Mouse (Mus musculus): ENCODE data around the gene Zfyve28. TPM values are rescaled to one million over a fixed set of nuclear protein-coding genes. Genes with fewer than 3 reads are reported as not detected.

Gene Zfyve28
- total and polyA plus RNA-seq, 2 experiments from 2014 or later: 3.0 to 10.1 TPM

GRCm38 (mm10) chr5:34279214-34279613, 9.0 kb downstream of the Zfyve28 start:
- DNase-seq (ENCODE audit: low spot score): no peak
- no peak overlapping the region for H3K27ac ChIP-seq
- WGBS: 87% methylated on average over 9 of the region's 9 CpGs
- no peaks in the 10 kb centered on the region for H3K4me1 ChIP-seq (ENCODE audit: insufficient read depth, low read length)
- no peak overlapping the region for H3K9ac ChIP-seq (replicated peaks; ENCODE audit: low read length)
- no peaks in the 10 kb centered on the region for H3K36me3 ChIP-seq (ENCODE audit: insufficient read depth, low read length)
- no peak for TF ChIP-seq CTCF (IDR thresholded peaks at IDR 0.05; ENCODE audit: low read depth)
- H3K4me3 ChIP-seq (ENCODE audit: low read length): no peak overlapping the region
- H3K4me2 ChIP-seq (ENCODE audit: low read depth, low read length): no peak overlapping the region
- H3K9me3 ChIP-seq (ENCODE audit: low read length): no peaks in the 10 kb centered on the region
- no peaks in the 10 kb centered on the region for H3K27me3 ChIP-seq (ENCODE audit: insufficient read depth, low read length)
- no peak for ATAC-seq

- WGBS: 83% methylated on average over 4 of the region's 4 CpGs
- no peak for TF ChIP-seq CTCF (IDR thresholded peaks at IDR 0.05; ENCODE audit: low read depth)
Observed at GRCm38 (mm10) chr5:34278058-34278457, 10.2 kb downstream of the Zfyve28 start.

GRCm38 (mm10) chr5:34276746-34277145, 11.5 kb downstream of the Zfyve28 start:
- Histone ChIP-seq H3K27ac (no peak overlapping the region), H3K4me3 (ENCODE audit: low read length) (no peak overlapping the region), H3K9me3 (ENCODE audit: low read length) (no peaks in the 10 kb centered on the region), H3K4me2 (ENCODE audit: low read depth, low read length) (no peak overlapping the region), H3K36me3 (ENCODE audit: insufficient read depth, low read length) (no peaks in the 10 kb centered on the region), H3K9ac (replicated peaks; ENCODE audit: low read length) (no peak overlapping the region), H3K27me3 (ENCODE audit: insufficient read depth, low read length) (no peaks in the 10 kb centered on the region), H3K4me1 (ENCODE audit: insufficient read depth, low read length) (peaks cover 5% of the 10 kb centered on the region; the same call in 1 of the 2 replicates)
- ATAC-seq: no peak
- TF ChIP-seq CTCF (IDR thresholded peaks at IDR 0.05; ENCODE audit: low read depth): no peak
- WGBS: 86% methylated on average over 6 of the region's 6 CpGs
- no peak for DNase-seq (ENCODE audit: low spot score)

More at GRCm38 (mm10) chr5:34278058-34278457, 10.2 kb downstream of the Zfyve28 start:
- no peaks in the 10 kb centered on the region for H3K9me3 ChIP-seq (ENCODE audit: low read length)
- no peaks in the 10 kb centered on the region for H3K27me3 ChIP-seq (ENCODE audit: insufficient read depth, low read length)
- no peak overlapping the region for H3K4me3 ChIP-seq (ENCODE audit: low read length)
- H3K4me1 ChIP-seq (ENCODE audit: insufficient read depth, low read length): peaks cover 5% of the 10 kb centered on the region; the same call in 1 of the 2 replicates
- no peaks in the 10 kb centered on the region for H3K36me3 ChIP-seq (ENCODE audit: insufficient read depth, low read length)
- no peak overlapping the region for H3K27ac ChIP-seq
- ATAC-seq: no peak
- H3K9ac ChIP-seq (replicated peaks; ENCODE audit: low read length): no peak overlapping the region
- H3K4me2 ChIP-seq (ENCODE audit: low read depth, low read length): no peak overlapping the region
- no peak for DNase-seq (ENCODE audit: low spot score)

DNA sequence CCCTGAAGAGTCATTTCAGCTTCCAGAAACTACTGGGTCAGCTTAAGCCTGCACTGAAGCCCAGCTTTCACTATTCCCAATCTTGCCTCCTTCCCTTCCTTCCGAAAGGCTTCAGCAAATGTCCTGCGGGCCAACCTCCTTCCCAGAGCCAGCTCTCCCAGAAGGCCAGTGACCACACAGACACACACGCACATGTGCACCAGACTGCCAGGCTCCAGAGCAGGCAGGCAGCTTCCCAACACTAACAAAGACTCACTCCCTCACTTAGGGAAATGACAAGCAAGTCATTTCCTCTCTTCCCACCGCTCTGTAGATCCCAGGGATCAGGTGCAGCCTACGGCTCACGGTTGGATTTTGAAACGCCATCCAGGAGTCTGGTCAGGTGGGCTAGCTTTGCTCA, 12.1 kb downstream of the Zfyve28 start:
- Histone ChIP-seq H3K27me3 (ENCODE audit: insufficient read depth, low read length) (no peaks in the 10 kb centered on the region), H3K9ac (replicated peaks; ENCODE audit: low read length) (no peak overlapping the region), H3K9me3 (ENCODE audit: low read length) (no peaks in the 10 kb centered on the region), H3K27ac (no peak overlapping the region), H3K4me2 (ENCODE audit: low read depth, low read length) (no peak overlapping the region), H3K36me3 (ENCODE audit: insufficient read depth, low read length) (no peaks in the 10 kb centered on the region), H3K4me1 (ENCODE audit: insufficient read depth, low read length) (peaks cover 5% of the 10 kb centered on the region; the same call in 1 of the 2 replicates), H3K4me3 (ENCODE audit: low read length) (no peak overlapping the region)
- no peak for ATAC-seq
- TF ChIP-seq CTCF (IDR thresholded peaks at IDR 0.05; ENCODE audit: low read depth): no peak
- DNase-seq (ENCODE audit: low spot score): no peak
- 80% methylated on average over 7 of the region's 7 CpGs for WGBS

GRCm38 (mm10) chr5:34274676-34275293, 13.5 kb downstream of the Zfyve28 start:
- TF ChIP-seq CTCF (IDR thresholded peaks at IDR 0.05; ENCODE audit: low read depth): no peak
- Histone ChIP-seq H3K4me2 (ENCODE audit: low read depth, low read length) (no peak overlapping the region), H3K9me3 (ENCODE audit: low read length) (no peaks in the 10 kb centered on the region), H3K36me3 (ENCODE audit: insufficient read depth, low read length) (no peaks in the 10 kb centered on the region), H3K9ac (replicated peaks; ENCODE audit: low read length) (no peak overlapping the region), H3K27ac (no peak overlapping the region), H3K27me3 (ENCODE audit: insufficient read depth, low read length) (no peaks in the 10 kb centered on the region), H3K4me1 (ENCODE audit: insufficient read depth, low read length) (peaks cover 5% of the 10 kb centered on the region; the same call in 1 of the 2 replicates), H3K4me3 (ENCODE audit: low read length) (no peak overlapping the region)
- DNase-seq (ENCODE audit: low spot score): no peak
- no peak for ATAC-seq
- 76% methylated on average over 10 of the region's 10 CpGs for WGBS

DNA sequence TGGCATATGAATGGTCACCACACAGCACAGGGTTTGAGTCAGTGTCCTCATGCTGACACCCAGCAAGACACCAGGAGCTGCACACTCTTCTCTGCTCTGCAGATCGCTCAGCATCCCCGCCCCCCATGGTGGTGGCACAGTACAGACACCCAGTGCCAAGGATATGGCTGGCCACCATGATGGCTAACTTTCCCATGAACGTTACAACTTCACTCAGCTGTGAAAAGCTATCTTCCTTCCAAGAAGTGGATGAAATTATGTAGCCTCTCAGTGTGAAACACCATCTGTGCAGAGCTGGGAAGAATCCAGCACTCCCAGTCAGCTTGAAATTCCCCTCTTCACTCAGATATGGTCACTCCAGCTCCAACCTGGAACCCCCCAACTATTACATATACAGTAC, 14.0 kb downstream of the Zfyve28 start:
- Histone ChIP-seq H3K36me3 (ENCODE audit: insufficient read depth, low read length) (no peaks in the 10 kb centered on the region), H3K4me2 (ENCODE audit: low read depth, low read length) (no peak overlapping the region), H3K9ac (replicated peaks; ENCODE audit: low read length) (no peak overlapping the region), H3K27ac (no peak overlapping the region), H3K4me3 (ENCODE audit: low read length) (no peak overlapping the region), H3K4me1 (ENCODE audit: insufficient read depth, low read length) (peaks cover 5% of the 10 kb centered on the region; the same call in 1 of the 2 replicates), H3K9me3 (ENCODE audit: low read length) (no peaks in the 10 kb centered on the region), H3K27me3 (ENCODE audit: insufficient read depth, low read length) (no peaks in the 10 kb centered on the region)
- 60% methylated on average over 3 of the region's 3 CpGs for WGBS
- TF ChIP-seq CTCF (IDR thresholded peaks at IDR 0.05; ENCODE audit: low read depth): no peak
- DNase-seq (ENCODE audit: low spot score): peak; percentile 47
- 0 out of 2 replicates have a peak, but pooled peaks have one; percentile 21 for ATAC-seq

- Histone ChIP-seq H3K9me3 (ENCODE audit: low read length) (no peaks in the 10 kb centered on the region), H3K27ac (no peak overlapping the region), H3K4me3 (ENCODE audit: low read length) (no peak overlapping the region), H3K27me3 (ENCODE audit: insufficient read depth, low read length) (no peaks in the 10 kb centered on the region), H3K4me1 (ENCODE audit: insufficient read depth, low read length) (peaks cover 5% of the 10 kb centered on the region; the same call in 1 of the 2 replicates), H3K4me2 (ENCODE audit: low read depth, low read length) (no peak overlapping the region), H3K9ac (replicated peaks; ENCODE audit: low read length) (no peak overlapping the region), H3K36me3 (ENCODE audit: insufficient read depth, low read length) (no peaks in the 10 kb centered on the region)
- DNase-seq (ENCODE audit: low spot score) (no peak), ATAC-seq (no peak)
- no peak for TF ChIP-seq CTCF (IDR thresholded peaks at IDR 0.05; ENCODE audit: low read depth)
- WGBS: 73% methylated on average over 5 of the region's 5 CpGs
Observed at GRCm38 (mm10) chr5:34273251-34273681, 15.0 kb downstream of the Zfyve28 start.

Measured in hindbrain, postnatal 0 days (tissue).